Mouse (Mus musculus) heart, embryonic 15.5 days (tissue): ENCODE results near the gene Il34. TPM values are rescaled to one million over a fixed set of nuclear protein-coding genes. Genes with fewer than 3 reads are reported as not detected.

Experiments
- ATAC-seq: fragments of 200-750 bp; cut with Nextera tagmentation; replicated peaks from 2 replicates; pipeline ENCODE4 v1.8.0; 2017; ENCODE audit warnings: low read depth, moderate TSS enrichment; ENCODE audit not compliant: insufficient number of reproducible peaks, insufficient read depth, low FRiP score
- H3K27ac ChIP-seq: fragments of 300-500 bp; sonication (generic); 2 replicates; pipeline ENCODE4 v1.5.1; 2015; ENCODE audit warnings: mild to moderate bottlenecking, inconsistent platforms
- H3K27me3 ChIP-seq: fragments of 300-500 bp; sonication (generic); 2 replicates; pipeline ENCODE4 v1.6.1; 2015; ENCODE audit warnings: inconsistent platforms
- H3K36me3 ChIP-seq: fragments of 300-500 bp; sonication (generic); 2 replicates; pipeline ENCODE4 v1.6.1; 2015; ENCODE audit warnings: mild to moderate bottlenecking, inconsistent platforms
- H3K4me1 ChIP-seq: fragments of 300-500 bp; sonication (generic); replicated peaks from 2 replicates; pipeline ENCODE4 v1.6.1; 2015; ENCODE audit warnings: inconsistent platforms
- H3K4me2 ChIP-seq: fragments of 300-500 bp; sonication (generic); 2 replicates; pipeline ENCODE4 v1.6.1; 2015; ENCODE audit warnings: inconsistent platforms, mild to moderate bottlenecking, moderate library complexity
- H3K4me3 ChIP-seq: fragments of 300-500 bp; sonication (generic); 2 replicates; pipeline ENCODE4 v1.5.1; 2015; ENCODE audit warnings: mild to moderate bottlenecking, inconsistent platforms
- H3K9ac ChIP-seq: fragments of 300-500 bp; sonication (generic); 2 replicates; pipeline ENCODE4 v1.6.1; 2015; ENCODE audit warnings: mild to moderate bottlenecking, inconsistent platforms
- H3K9me3 ChIP-seq: fragments of 300-500 bp; sonication (generic); replicated peaks from 2 replicates; pipeline ENCODE4 v1.6.1; 2016; ENCODE audit warnings: inconsistent platforms
- WGBS: fragments of 180-500 bp; shearing (Covaris S2); methylation state at CpG from one replicate; pipeline ENCODE4 v1.1.7; 2015; ENCODE audit warnings: mixed read lengths; 5-methylcytosine and 5-hydroxymethylcytosine counted together
- polyA plus RNA-seq: library from polyadenylated mRNA; unstranded; fragments of >200 nt; fragmentation: Nextera tagmentation; extraction: Ambion mirVana; gene quantifications from 2 replicates; pipeline ENCODE4 v1.2.1, GENCODE M21; 2015

Gene Il34
- polyA plus RNA-seq, 1 experiment from 2014 or later: 0.94 TPM

- Histone ChIP-seq H3K4me3 (no peak overlapping the region), H3K9ac (no peak overlapping the region), H3K9me3 (no peaks in the 10 kb centered on the region), H3K4me1 (no peaks in the 10 kb centered on the region), H3K27ac (no peak overlapping the region), H3K36me3 (no peaks in the 10 kb centered on the region), H3K27me3 (no peaks in the 10 kb centered on the region), H3K4me2 (no peak overlapping the region)
- ATAC-seq: peak; percentile 40; the same call in 1 of the 2 replicates
- WGBS: 40% methylated on average over 4 of the region's 4 CpGs
Observed at GRCm38 (mm10) chr8:110754713-110755112, 51.0 kb downstream of the Il34 start.

- Histone ChIP-seq H3K36me3 (no peaks in the 10 kb centered on the region), H3K4me3 (no peak overlapping the region), H3K27ac (no peak overlapping the region), H3K4me2 (no peak overlapping the region), H3K4me1 (no peaks in the 10 kb centered on the region), H3K27me3 (no peaks in the 10 kb centered on the region), H3K9ac (no peak overlapping the region), H3K9me3 (no peaks in the 10 kb centered on the region)
- ATAC-seq: no peak
- 73% methylated on average over 5 of the region's 5 CpGs for WGBS
Observed at GRCm38 (mm10) chr8:110751490-110751889, 54.2 kb downstream of the Il34 start.

GRCm38 (mm10) chr8:110750269-110750668 is 55.5 kb downstream of the Il34 start:
- ATAC-seq: no peak
- Histone ChIP-seq H3K4me2 (no peak overlapping the region), H3K9ac (no peak overlapping the region), H3K9me3 (no peaks in the 10 kb centered on the region), H3K27ac (no peak overlapping the region), H3K36me3 (no peaks in the 10 kb centered on the region), H3K4me1 (no peaks in the 10 kb centered on the region), H3K4me3 (no peak overlapping the region), H3K27me3 (no peaks in the 10 kb centered on the region)
- 36% methylated on average over 13 of the region's 13 CpGs for WGBS

DNA sequence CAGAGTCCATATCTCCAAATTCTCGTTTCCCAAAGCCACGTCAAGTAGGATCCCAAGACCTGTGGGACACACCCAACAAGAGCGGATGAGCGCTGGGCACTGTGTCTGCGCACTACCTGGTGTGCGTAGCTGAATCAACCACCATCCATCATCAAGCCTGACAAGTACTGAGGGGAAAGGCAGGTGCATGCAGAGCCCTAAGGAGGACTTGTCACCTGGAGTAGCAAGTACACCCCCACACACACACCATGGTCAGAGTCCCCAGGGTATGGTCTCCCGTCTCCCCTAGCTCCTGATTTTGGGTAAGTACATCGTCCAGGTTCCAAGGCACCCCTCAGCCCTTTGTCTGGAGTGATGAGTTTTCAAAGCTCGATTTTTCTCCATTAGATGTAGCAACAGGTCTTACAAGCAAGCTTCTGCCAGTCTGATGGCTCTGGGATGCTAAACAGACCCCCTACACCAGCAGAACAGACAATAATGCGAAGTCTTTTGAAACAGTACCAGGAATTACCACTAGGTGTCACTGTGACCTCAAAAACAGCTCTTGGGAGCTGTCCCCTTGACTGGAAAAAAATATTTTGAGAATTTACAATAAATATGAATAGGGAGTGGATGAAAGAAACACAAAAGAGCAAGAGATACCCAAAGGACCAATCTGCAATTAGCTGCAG is 56.1 kb downstream of the Il34 start:
- 56% methylated on average over 10 of the region's 10 CpGs for WGBS
- Histone ChIP-seq H3K4me3 (no peak overlapping the region), H3K9ac (no peak overlapping the region), H3K27me3 (no peaks in the 10 kb centered on the region), H3K27ac (no peak overlapping the region), H3K36me3 (no peaks in the 10 kb centered on the region), H3K4me2 (no peak overlapping the region), H3K9me3 (no peaks in the 10 kb centered on the region), H3K4me1 (0 out of 2 replicates have a peak, but pooled peaks cover 3% of the 10 kb centered on the region)
- ATAC-seq: no peak

GRCm38 (mm10) chr8:110746661-110747060 is 59.1 kb downstream of the Il34 start:
- Histone ChIP-seq H3K4me1 (0 out of 2 replicates have a peak, but pooled peaks cover 3% of the 10 kb centered on the region), H3K27ac (no peak overlapping the region), H3K9me3 (no peaks in the 10 kb centered on the region), H3K27me3 (no peaks in the 10 kb centered on the region), H3K9ac (no peak overlapping the region), H3K4me3 (no peak overlapping the region), H3K36me3 (no peaks in the 10 kb centered on the region), H3K4me2 (no peak overlapping the region)
- ATAC-seq: no peak
- WGBS: 56% methylated on average over 9 of the region's 9 CpGs

- no peaks in the 10 kb centered on the region for H3K36me3 ChIP-seq
- no peaks in the 10 kb centered on the region for H3K27me3 ChIP-seq
- H3K4me3 ChIP-seq: no peak overlapping the region
- H3K4me1 ChIP-seq: 0 out of 2 replicates have a peak, but pooled peaks cover 3% of the 10 kb centered on the region
- no peaks in the 10 kb centered on the region for H3K9me3 ChIP-seq
- H3K27ac ChIP-seq: no peak overlapping the region
- WGBS: 89% methylated on average over 10 of the region's 10 CpGs
- no peak overlapping the region for H3K4me2 ChIP-seq
- no peak overlapping the region for H3K9ac ChIP-seq
- ATAC-seq: no peak
Observed at GRCm38 (mm10) chr8:110745162-110745561, 60.6 kb downstream of the Il34 start.

DNA sequence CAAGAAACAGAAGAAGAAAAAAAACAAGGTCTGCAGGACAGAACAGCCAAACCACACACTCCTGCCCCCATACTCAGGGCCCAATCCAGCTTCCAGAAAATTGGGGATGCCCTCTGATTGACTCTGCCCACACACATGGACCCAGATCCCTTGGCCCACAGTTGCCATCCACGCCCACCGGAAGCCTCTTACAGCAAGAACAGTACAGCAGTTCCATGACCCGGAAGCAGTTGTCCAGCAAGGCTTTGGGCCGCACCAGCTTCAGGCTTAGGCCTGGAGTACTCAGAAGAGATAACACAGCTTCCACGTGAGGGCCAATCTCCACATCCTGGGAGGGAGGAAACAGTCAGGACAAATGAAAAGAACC is 63.3 kb downstream of the Il34 start:
- Histone ChIP-seq H3K27ac (no peak overlapping the region), H3K4me3 (no peak overlapping the region), H3K27me3 (no peaks in the 10 kb centered on the region), H3K36me3 (peaks cover 20% of the 10 kb centered on the region), H3K9me3 (no peaks in the 10 kb centered on the region), H3K4me1 (0 out of 2 replicates have a peak, but pooled peaks cover 3% of the 10 kb centered on the region), H3K4me2 (no peak overlapping the region), H3K9ac (no peak overlapping the region)
- WGBS: 77% methylated on average over 5 of the region's 5 CpGs
- ATAC-seq: no peak

GRCm38 (mm10) chr8:110741816-110742451 is 63.8 kb downstream of the Il34 start:
- Histone ChIP-seq H3K9me3 (no peaks in the 10 kb centered on the region), H3K36me3 (peaks cover 25% of the 10 kb centered on the region), H3K27ac (no peak overlapping the region), H3K9ac (no peak overlapping the region), H3K4me3 (no peak overlapping the region), H3K4me1 (0 out of 2 replicates have a peak, but pooled peaks cover 3% of the 10 kb centered on the region), H3K27me3 (no peaks in the 10 kb centered on the region), H3K4me2 (no peak overlapping the region)
- ATAC-seq: no peak
- 76% methylated on average over 15 of the region's 15 CpGs for WGBS

DNA sequence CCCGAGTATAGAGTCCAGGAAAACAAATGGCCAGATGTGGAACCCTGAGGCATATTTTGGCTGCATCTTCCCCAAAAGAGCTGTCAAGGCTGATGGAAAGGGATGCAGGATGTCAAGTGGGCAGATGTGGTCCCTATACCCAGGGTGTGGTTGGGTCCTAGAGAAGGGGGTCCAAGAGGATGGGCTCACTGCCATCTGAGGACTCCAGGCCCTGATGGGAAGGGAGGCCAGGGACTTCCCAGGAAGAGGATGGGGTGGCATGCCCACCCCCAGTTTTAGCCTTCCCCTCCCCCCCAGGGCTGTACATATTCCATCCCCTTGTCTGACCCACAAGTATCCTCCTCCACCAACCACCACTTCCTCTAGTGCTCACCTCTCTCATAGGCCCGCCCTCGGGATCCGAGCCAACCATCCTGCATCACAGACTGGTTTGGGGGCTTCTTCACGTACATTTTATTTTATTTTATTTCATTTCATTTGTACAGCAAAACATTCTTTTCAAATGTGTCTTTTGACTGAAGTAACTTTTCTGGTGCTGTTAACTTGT is 65.0 kb downstream of the Il34 start:
- no peak overlapping the region for H3K27ac ChIP-seq
- no peak for ATAC-seq
- H3K36me3 ChIP-seq: peaks cover 38% of the 10 kb centered on the region
- no peak overlapping the region for H3K9ac ChIP-seq
- no peak overlapping the region for H3K4me3 ChIP-seq
- H3K9me3 ChIP-seq: no peaks in the 10 kb centered on the region
- 0 out of 2 replicates have a peak, but pooled peaks cover 3% of the 10 kb centered on the region for H3K4me1 ChIP-seq
- H3K4me2 ChIP-seq: no peak overlapping the region
- WGBS: 77% methylated on average over 5 of the region's 5 CpGs
- H3K27me3 ChIP-seq: no peaks in the 10 kb centered on the region

DNA sequence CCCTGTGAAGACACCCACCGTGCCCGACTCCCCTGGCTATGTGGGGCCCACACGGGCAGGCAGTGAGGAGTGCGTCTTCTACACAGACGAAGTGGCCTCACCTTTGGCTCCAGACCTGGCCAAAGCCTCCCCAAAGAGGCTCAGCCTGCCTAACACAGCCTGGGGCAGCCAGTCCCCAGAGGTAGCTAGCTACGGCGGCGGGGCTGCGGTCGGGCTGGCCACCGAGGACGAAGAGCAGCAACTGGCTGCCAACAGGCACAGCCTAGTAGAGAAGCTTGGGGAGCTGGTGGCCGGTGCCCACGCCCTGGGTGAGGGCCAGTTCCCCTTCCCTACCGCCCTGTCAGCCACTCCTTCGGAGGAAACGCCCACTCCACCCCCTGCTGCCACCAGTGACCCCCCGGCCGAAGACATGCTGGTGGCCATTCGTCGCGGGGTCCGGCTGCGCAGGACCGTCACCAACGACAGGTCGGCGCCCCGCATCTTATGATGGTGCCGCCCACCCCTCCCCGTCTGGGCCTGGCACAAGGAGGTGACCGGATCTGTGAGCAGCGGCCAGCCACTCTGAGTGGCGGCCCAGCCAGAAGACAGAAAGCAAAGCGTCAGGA is 67.0 kb downstream of the Il34 start:
- Histone ChIP-seq H3K4me1 (no peaks in the 10 kb centered on the region), H3K27me3 (no peaks in the 10 kb centered on the region), H3K9ac (no peak overlapping the region), H3K9me3 (no peaks in the 10 kb centered on the region), H3K4me2 (no peak overlapping the region), H3K4me3 (no peak overlapping the region), H3K36me3 (peaks cover 58% of the 10 kb centered on the region), H3K27ac (no peak overlapping the region)
- ATAC-seq: no peak
- WGBS: 91% methylated on average over 33 of the region's 35 CpGs

DNA sequence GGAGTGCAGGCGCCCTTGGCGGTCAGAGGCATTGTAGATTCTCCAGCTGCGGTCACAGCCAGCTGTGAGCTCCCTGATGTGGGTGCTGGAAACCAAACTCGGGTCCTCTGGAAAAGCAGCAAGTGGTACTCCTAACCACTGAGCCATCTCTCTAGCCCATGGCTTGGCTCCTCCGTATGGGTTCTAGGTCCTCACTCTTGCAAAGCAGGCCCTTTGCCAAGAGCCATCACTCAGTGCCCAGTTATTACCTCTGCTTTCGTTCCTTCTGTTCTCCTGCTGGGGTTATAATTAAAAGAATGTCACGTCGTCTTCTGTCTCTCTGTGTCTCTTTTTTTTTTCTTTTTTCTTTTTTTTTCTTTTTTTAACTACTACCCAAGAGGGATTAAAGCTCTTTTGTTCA is 72.7 kb downstream of the Il34 start:
- Histone ChIP-seq H3K4me1 (no peaks in the 10 kb centered on the region), H3K4me2 (no peak overlapping the region), H3K27ac (no peak overlapping the region), H3K36me3 (peaks cover 94% of the 10 kb centered on the region), H3K9me3 (no peaks in the 10 kb centered on the region), H3K27me3 (no peaks in the 10 kb centered on the region), H3K9ac (no peak overlapping the region), H3K4me3 (no peak overlapping the region)
- 88% methylated on average over 8 of the region's 8 CpGs for WGBS
- no peak for ATAC-seq
